Comparison of ENCODE assay signal across 24 mouse cellular contexts in genomic region chr10:99156808-99157207, GRCm38 (mm10). TPM values are rescaled to one million over a fixed set of nuclear protein-coding genes. Genes with fewer than 3 reads are reported as not detected.
DNase-seq lines count a peak whose midpoint lies in the region; ATAC-seq and TF ChIP-seq lines count a peak whose summit lies in the region.
"Had no signal": no experiment of that assay in that cellular context is flagged by ENCODE, and none has a peak within 500 bp of the region (broad histone marks: within the 10 kb centered on the region; RNA-seq: fewer than 3 reads in every experiment).

No protein-coding gene starts in this region.

- no peak for ATAC-seq in liver, postnatal 0 days
- peak; percentile 70 for ATAC-seq in megakaryocyte-erythroid progenitor cell, adult 5-6 weeks (replicated peaks; ENCODE audit: low FRiP score, low TSS enrichment, poor library complexity, severe bottlenecking)
- ATAC-seq: forebrain, embryonic 13.5 days had no signal

- no peak overlapping the region for H3K27ac ChIP-seq in cerebellum, adult 2 months (ENCODE audit: insufficient read depth, low read length)
- H3K27ac ChIP-seq in liver, postnatal 0 days (ENCODE audit: low read depth), result no peak overlapping the region
- H3K27ac ChIP-seq: forebrain, embryonic 13.5 days; lung, embryonic 15.5 days; stomach, embryonic 15.5 days had no signal

- DNase-seq in cerebellum, adult 2 months, result no peak
- no peak for DNase-seq in cerebellum, adult 9-11 months
- no peak for DNase-seq in liver, postnatal 0 days
- DNase-seq in liver, result no peak
- DNase-seq in NIH3T3 (ENCODE audit: low read depth), result peak; percentile 35
- DNase-seq in cerebellum, postnatal 14 days, result no peak
- DNase-seq in thymus, postnatal 14 days, result no peak
- DNase-seq: adrenal gland, postnatal 10 days; B cell, adult 2 months; cerebellum, postnatal 36 days; heart, postnatal 4 days; kidney, postnatal 14 days; left cerebral cortex, postnatal 4 days; thymus, postnatal 4 days had no signal

- no peaks in the 10 kb centered on the region for H3K9me3 ChIP-seq in liver, postnatal 0 days (ENCODE audit: low read length)
- H3K9me3 ChIP-seq: forebrain, embryonic 13.5 days; lung, embryonic 15.5 days; stomach, embryonic 15.5 days had no signal

- no peak overlapping the region for H3K9ac ChIP-seq in liver, postnatal 0 days (replicated peaks)
- H3K9ac ChIP-seq: forebrain, embryonic 13.5 days; lung, embryonic 15.5 days; stomach, embryonic 15.5 days had no signal

- no peaks in the 10 kb centered on the region for H3K27me3 ChIP-seq in cerebellum, adult 2 months (ENCODE audit: control insufficient read depth, insufficient read depth, low read length)
- H3K27me3 ChIP-seq in liver, postnatal 0 days (ENCODE audit: insufficient read depth, low read length), result no peaks in the 10 kb centered on the region
- H3K27me3 ChIP-seq: forebrain, embryonic 13.5 days; lung, embryonic 15.5 days; stomach, embryonic 15.5 days had no signal

- WGBS in cerebellum, adult 2 months, result 89% methylated on average over 5 of the region's 5 CpGs
- WGBS in liver, postnatal 0 days (ENCODE audit: insufficient replicate concordance), result 90% methylated on average over 5 of the region's 5 CpGs

- no peak for TF ChIP-seq EP300 in liver, postnatal 0 days (IDR thresholded peaks at IDR 0.05; ENCODE audit: low read depth)

- no peak overlapping the region for H3K4me2 ChIP-seq in liver, postnatal 0 days (ENCODE audit: low read depth, low read length)
- H3K4me2 ChIP-seq: forebrain, embryonic 13.5 days; heart, embryonic 11.5 days; lung, embryonic 15.5 days; stomach, embryonic 15.5 days had no signal

- TF ChIP-seq POLR2A in cerebellum, adult 2 months (IDR thresholded peaks at IDR 0.05; ENCODE audit: borderline replicate concordance, insufficient read depth, low read length), result no peak

- H3K36me3 ChIP-seq in liver, postnatal 0 days (replicated peaks; ENCODE audit: insufficient read depth, low read length), result 0 out of 2 replicates have a peak, but pooled peaks cover 4% of the 10 kb centered on the region
- H3K36me3 ChIP-seq: stomach, embryonic 15.5 days had no signal

- H3K4me1 ChIP-seq in cerebellum, adult 2 months (ENCODE audit: control insufficient read depth, insufficient read depth, low read length), result no peaks in the 10 kb centered on the region
- H3K4me1 ChIP-seq in liver, postnatal 0 days (ENCODE audit: insufficient read depth), result no peaks in the 10 kb centered on the region
- H3K4me1 ChIP-seq: forebrain, embryonic 13.5 days; lung, embryonic 15.5 days; stomach, embryonic 15.5 days had no signal

- no peak overlapping the region for H3K4me3 ChIP-seq in cerebellum, adult 2 months (replicated peaks; ENCODE audit: insufficient read depth, low read depth, low read length)
- H3K4me3 ChIP-seq in liver, postnatal 0 days (ENCODE audit: low read depth, low read length), result no peak overlapping the region
- H3K4me3 ChIP-seq: forebrain, embryonic 13.5 days; lung, embryonic 15.5 days; myocyte; stomach, embryonic 15.5 days had no signal

- 0 out of 2 replicates have a peak, but pooled peaks have one; percentile 3 for TF ChIP-seq CTCF in cerebellum, adult 2 months (IDR thresholded peaks at IDR 0.05; ENCODE audit: borderline replicate concordance, insufficient read depth, low read depth, low read length)
- peak; percentile 43 for TF ChIP-seq CTCF in liver, postnatal 0 days (IDR thresholded peaks at IDR 0.05; ENCODE audit: low read depth)

RNA-seq across cellular contexts. Expression of gene Phxr2, which starts 30.7 kb away (rescaled TPM):
- not detected in 2 replicates for polyA plus RNA-seq in cerebellum, adult 2 months (2012; rRNA removed)
- polyA plus RNA-seq in liver, postnatal 0 days (2015; fragmentation: Nextera tagmentation; extraction: Ambion mirVana), result not detected in 2 replicates
- 0.28 TPM in 1 of 2 replicates, not detected in the other for total RNA-seq in megakaryocyte-erythroid progenitor cell, adult 5-6 weeks (2014; fragmentation: Nextera tagmentation)
- not detected in 2 replicates for total RNA-seq in megakaryocyte-erythroid progenitor cell, adult 5-6 weeks (2017)
- total RNA-seq: adrenal gland, postnatal 10 days; gastrocnemius, adult 18-20 months; heart, postnatal 4 days; layer of hippocampus, postnatal 14 days; left cerebral cortex, postnatal 4 days had no signal
- polyA plus RNA-seq: embryonic facial prominence, embryonic 14.5 days; forebrain, embryonic 13.5 days; heart, embryonic 11.5 days; intestine, embryonic 14.5 days; lung, embryonic 15.5 days; myocyte; stomach, embryonic 15.5 days had no signal

RNA-seq across cellular contexts. Expression of gene Galnt4, which starts 48.8 kb away (rescaled TPM):
- polyA plus RNA-seq in cerebellum, adult 2 months (2012; rRNA removed), result 1.5 and 1.8 TPM in 2 replicates
- 2.2 and 2.6 TPM in 2 replicates for polyA plus RNA-seq in liver, postnatal 0 days (2015; fragmentation: Nextera tagmentation; extraction: Ambion mirVana)
- 4.2 and 5.4 TPM in 2 replicates for total RNA-seq in megakaryocyte-erythroid progenitor cell, adult 5-6 weeks (2014; fragmentation: Nextera tagmentation)
- 4.9 and 7.8 TPM in 2 replicates for total RNA-seq in megakaryocyte-erythroid progenitor cell, adult 5-6 weeks (2017)

RNA-seq across cellular contexts. Expression of gene Poc1b, which starts 50.0 kb away (rescaled TPM):
- polyA plus RNA-seq in cerebellum, adult 2 months (2012; rRNA removed), result 10.0 and 11.8 TPM in 2 replicates
- polyA plus RNA-seq in liver, postnatal 0 days (2015; fragmentation: Nextera tagmentation; extraction: Ambion mirVana), result 3.9 TPM in 2 replicates
- 25.5 and 26.6 TPM in 2 replicates for total RNA-seq in megakaryocyte-erythroid progenitor cell, adult 5-6 weeks (2014; fragmentation: Nextera tagmentation)
- total RNA-seq in megakaryocyte-erythroid progenitor cell, adult 5-6 weeks (2017), result 5.1 and 7.2 TPM in 2 replicates
